Mouse (Mus musculus) leukemia stem cell, adult 10-12 weeks (primary cell): ENCODE data around the gene Olfr575. TPM values are rescaled to one million over a fixed set of nuclear protein-coding genes. Genes with fewer than 3 reads are reported as not detected.

ENCODE experiments used
- polyA plus RNA-seq: library from polyadenylated mRNA; stranded (reverse); fragments of >175 nt; gene quantifications from 2 replicates; pipeline ENCODE4 v1.2.3, GENCODE M21; 2012; ENCODE audit warnings: low replicate concordance

Olfr575 gene
- polyA plus RNA-seq: not detected in 2 replicates

DNA sequence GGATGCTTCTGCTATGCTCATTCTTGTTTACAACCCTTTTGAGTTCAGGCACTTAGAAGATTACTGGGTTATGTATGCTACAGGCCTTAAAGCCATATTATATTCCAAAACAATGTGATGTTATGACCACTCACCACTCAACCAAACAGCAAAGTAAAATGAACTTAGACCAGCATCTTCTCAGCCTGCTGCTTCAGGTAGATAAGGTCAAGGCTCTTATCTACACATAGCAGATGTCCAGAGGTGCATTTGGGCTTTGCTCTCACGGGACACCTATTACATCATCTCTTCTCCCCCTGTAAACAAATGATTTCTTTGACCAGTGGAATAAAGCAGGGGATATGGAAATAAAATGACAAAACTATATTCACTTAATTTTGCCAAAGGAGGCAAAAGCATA is at the start of gene Olfr575:
Olfr575 (minus strand) TSS at position 183 of the 400 bp plus-strand sequence.

DNA sequence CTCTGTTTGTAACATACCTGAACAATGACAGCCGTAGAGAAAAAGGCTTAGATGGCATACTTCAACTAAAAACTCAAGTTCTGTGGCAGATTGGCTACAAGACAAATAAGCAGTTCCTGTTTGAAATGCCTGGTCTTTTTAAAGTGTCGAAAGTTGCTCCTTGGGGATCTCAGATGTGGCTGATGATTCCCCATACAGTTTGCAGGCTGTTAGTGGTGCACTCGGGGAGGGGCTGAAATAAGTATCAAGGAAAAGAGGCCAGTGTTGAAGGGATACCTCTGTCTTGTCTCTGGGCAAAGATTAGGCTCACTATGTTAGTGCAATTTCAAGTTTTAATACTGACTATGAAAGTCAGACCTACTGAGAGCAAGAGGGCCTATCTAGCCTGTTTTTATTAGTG is 30.6 kb upstream of the Olfr575 start, which contains the start of gene Olfr578:
Olfr578 (minus strand) TSS at position 101 of the 400 bp plus-strand sequence.

GRCm38 (mm10) chr7:102975843-102976242 is 17.3 kb upstream of the Olfr575 start, which contains the start of gene Olfr577:
Gene Olfr577 (minus strand): TSS chr7:102975943.

DNA sequence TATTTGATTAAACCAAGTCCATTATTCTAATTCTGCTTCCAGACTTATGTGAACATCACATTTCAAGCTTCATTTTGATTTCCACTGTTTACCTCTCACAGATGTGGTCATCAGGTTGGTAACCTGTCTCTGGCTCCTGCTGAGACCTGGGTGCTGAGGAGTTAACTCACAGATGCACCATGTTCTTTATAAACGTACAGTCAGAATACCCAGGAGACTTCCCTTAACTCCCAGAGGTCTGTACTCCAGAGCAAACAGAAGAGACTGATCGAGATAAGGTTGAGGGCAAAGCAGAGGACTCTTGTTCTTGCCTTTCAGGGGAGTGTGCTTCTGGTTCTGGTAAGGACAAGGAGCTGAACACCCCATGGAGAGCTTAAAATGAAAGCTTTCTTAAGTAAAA is 3.8 kb upstream of the Olfr575 start, which contains the start of gene Olfr576:
Olfr576 (plus strand) TSS at position 301 of the 400 bp plus-strand sequence.

GRCm38 (mm10) chr7:102948167-102948566 is 10.4 kb downstream of the Olfr575 start, which contains the start of gene Olfr574:
Gene Olfr574 (plus strand): TSS chr7:102948467.

DNA sequence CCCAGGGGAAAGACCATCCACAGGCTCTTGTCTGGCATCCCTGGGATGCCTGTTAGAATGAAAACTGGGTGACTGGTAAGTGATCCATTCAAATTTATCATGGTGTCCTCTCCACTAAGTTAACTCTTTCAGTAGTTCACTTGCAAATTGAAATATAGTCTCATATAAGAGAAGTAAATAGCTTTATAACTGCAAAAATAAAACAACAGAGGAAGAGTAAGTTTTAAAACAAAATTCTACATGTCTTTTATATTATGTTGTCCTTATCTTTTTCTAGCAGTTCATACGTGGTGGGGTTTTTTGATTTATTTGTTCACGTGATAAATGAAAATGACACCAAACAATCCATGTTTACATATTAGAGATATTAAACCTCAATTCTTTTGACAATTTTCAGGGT is 16.1 kb downstream of the Olfr575 start, which contains the start of gene Olfr573-ps1:
Olfr573-ps1 (minus strand) TSS at position 101 of the 400 bp plus-strand sequence.

GRCm38 (mm10) chr7:102924109-102924508 is 34.5 kb downstream of the Olfr575 start, which contains the start of gene Olfr572:
Gene Olfr572 (plus strand): TSS chr7:102924409.

DNA sequence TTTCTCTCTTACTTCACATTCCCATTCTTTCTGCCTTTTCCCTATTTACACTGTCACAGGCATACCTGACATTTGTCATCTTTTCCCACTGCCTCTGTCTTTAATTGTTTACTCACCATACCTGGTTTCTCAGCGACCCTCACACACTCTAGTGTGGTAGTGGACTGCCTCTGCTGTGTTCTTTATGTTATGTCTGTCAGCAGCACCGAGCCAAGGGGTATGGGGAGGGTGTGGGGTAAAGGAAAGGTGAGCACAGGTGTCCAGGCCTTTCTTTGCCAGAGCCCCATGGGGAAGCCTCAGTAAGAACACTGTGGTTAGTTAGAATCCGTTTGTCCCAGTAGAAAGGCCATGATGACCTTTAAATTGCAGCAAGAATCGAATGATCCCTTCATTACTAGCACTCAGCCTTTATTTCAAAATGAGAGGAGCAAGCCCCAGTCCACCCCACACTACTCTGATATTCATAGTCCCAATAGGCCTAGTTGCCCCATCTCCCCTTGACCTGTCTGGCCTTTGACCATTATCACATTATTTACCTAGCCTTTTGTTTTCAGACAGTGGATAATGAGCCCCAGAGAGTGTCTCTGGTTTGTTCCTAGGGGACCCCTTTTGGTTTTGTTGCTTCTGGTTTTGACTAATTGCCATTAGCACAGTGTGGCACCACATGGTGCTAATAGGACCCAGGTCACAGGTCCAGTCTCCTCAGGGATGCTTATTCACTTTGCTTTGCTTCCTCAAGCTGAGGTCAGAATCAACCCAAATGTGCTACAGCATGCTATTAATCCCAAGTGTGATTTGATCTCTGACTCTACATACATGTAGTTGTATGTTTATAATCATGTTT is 41.3 kb downstream of the Olfr575 start, which contains the start of gene Olfr571:
Olfr571 (minus strand) TSS at position 505 of the 844 bp plus-strand sequence.

Other genes with a start within 250 kb of the Olfr575 start
- not detected in 2 replicates for gene Olfr33, start 239.7 kb downstream of the Olfr575 start, polyA plus RNA-seq
- not detected in 2 replicates for gene Olfr559, start 231.3 kb downstream of the Olfr575 start, polyA plus RNA-seq
- not detected in 2 replicates for gene Olfr560, start 199.4 kb downstream of the Olfr575 start, polyA plus RNA-seq
- not detected in 2 replicates for gene Olfr78, start 199.3 kb downstream of the Olfr575 start, polyA plus RNA-seq
- not detected in 2 replicates for gene Olfr561, start 187.6 kb downstream of the Olfr575 start, polyA plus RNA-seq
- not detected in 2 replicates for gene Olfr564, start 155.3 kb downstream of the Olfr575 start, polyA plus RNA-seq
- not detected in 2 replicates for gene Olfr566, start 100.0 kb downstream of the Olfr575 start, polyA plus RNA-seq
- not detected in 2 replicates for gene Olfr568, start 81.7 kb downstream of the Olfr575 start, polyA plus RNA-seq
- gene Olfr569, start 67.9 kb downstream of the Olfr575 start, polyA plus RNA-seq: not detected in 2 replicates
- gene Olfr570, start 64.2 kb downstream of the Olfr575 start, polyA plus RNA-seq: not detected in 2 replicates
- not detected in 2 replicates for gene Olfr571, start 41.2 kb downstream of the Olfr575 start, polyA plus RNA-seq
- not detected in 2 replicates for gene Olfr572, start 34.4 kb downstream of the Olfr575 start, polyA plus RNA-seq
- 0.21 TPM in 1 of 2 replicates, not detected in the other for gene Olfr573-ps1, start 16.2 kb downstream of the Olfr575 start, polyA plus RNA-seq
- not detected in 2 replicates for gene Olfr574, start 10.3 kb downstream of the Olfr575 start, polyA plus RNA-seq
- not detected in 2 replicates for gene Olfr576, start 3.9 kb upstream of the Olfr575 start, polyA plus RNA-seq
- gene Olfr577, start 17.2 kb upstream of the Olfr575 start, polyA plus RNA-seq: not detected in 2 replicates
- not detected in 2 replicates for gene Olfr578, start 30.5 kb upstream of the Olfr575 start, polyA plus RNA-seq
- gene Olfr582, start 79.2 kb upstream of the Olfr575 start, polyA plus RNA-seq: not detected in 2 replicates
- not detected in 2 replicates for gene Olfr583, start 92.5 kb upstream of the Olfr575 start, polyA plus RNA-seq
- gene Olfr584, start 123.1 kb upstream of the Olfr575 start, polyA plus RNA-seq: not detected in 2 replicates
- not detected in 2 replicates for gene Olfr585, start 138.9 kb upstream of the Olfr575 start, polyA plus RNA-seq
- gene Olfr586, start 166.9 kb upstream of the Olfr575 start, polyA plus RNA-seq: not detected in 2 replicates
- not detected in 2 replicates for gene Olfr588-ps1, start 182.1 kb upstream of the Olfr575 start, polyA plus RNA-seq
- not detected in 2 replicates for gene Olfr589, start 197.6 kb upstream of the Olfr575 start, polyA plus RNA-seq
- gene Olfr591, start 219.6 kb upstream of the Olfr575 start, polyA plus RNA-seq: not detected in 2 replicates
- not detected in 2 replicates for gene Olfr592, start 226.0 kb upstream of the Olfr575 start, polyA plus RNA-seq